Mouse (Mus musculus) right cerebral cortex, adult 2 months (tissue): ENCODE results near the gene Utp14b.

Experiments used
- DNase-seq, 2 experiments: peaks; one replicate each; pipeline ENCODE4 v3.0.0; 2021 to 2022; ENCODE audit warnings: low spot score in 2 of 2

Utp14b gene

DNA sequence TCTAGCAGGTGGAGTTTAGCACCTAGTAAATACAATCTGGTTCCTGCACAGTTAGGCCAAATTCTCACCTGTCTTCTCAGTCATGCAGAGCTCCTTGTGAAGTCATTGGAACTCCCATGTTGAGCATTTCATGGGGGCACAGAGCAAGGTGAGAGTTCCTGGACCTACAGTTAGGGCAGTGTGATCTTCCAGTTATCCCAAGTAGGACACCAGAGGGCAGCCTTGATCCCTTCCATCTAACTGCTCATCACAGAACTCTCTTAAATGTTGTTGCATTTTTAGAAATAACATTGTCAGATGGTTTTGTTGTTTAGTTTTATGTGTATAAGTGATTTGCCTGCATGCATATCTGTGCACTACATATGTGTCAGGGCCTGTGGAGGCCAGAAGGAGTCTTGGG, 29.0 kb downstream of the Utp14b start:
- peak; percentile 31 to 51 for DNase-seq

- DNase-seq: no peak
Observed at GRCm38 (mm10) chr1:78688149-78688548, 30.3 kb downstream of the Utp14b start.

DNA sequence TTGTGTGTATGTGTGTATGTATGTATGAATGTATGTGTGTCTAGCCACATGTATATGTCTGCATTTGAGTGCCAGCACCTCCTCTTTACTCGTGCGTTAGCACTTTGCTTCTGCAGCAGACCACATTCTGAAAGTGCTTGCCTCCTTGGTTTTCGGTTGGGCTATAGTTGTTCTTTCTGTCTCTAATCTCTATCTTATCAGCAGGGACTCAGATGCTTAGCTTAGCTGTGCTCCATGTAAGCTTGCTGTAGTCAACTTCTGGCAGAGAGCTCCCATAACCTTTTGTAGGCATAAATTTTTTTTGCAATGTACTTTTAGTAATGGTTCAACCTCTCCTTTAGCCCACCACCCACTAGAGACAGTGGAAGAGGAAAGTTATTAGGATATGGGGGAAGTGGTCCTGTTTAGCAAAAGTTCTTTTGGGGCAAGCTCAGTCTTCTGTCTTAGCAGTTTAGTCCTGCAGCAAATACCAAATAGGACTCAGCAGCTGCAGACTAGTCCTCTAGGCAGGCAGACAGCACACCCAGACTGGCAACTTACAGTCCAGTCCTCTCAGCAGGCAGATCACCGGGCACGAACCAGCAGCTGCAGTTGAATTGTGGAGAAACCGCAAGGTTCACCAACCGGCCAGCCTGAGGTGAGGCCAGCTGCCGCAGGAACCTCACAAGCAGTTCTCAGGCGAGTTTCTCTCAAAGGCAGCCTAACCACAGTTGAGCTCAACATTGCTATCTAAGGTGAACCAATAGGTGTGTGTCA, 36.8 kb downstream of the Utp14b start:
- DNase-seq: no peak

- no peak for DNase-seq
Observed at GRCm38 (mm10) chr1:78696305-78696704, 38.5 kb downstream of the Utp14b start.

- no peak for DNase-seq
Observed at GRCm38 (mm10) chr1:78696903-78697302, 39.1 kb downstream of the Utp14b start.

GRCm38 (mm10) chr1:78698138-78698537, 40.3 kb downstream of the Utp14b start:
- DNase-seq: no peak

GRCm38 (mm10) chr1:78701740-78702139, 43.9 kb downstream of the Utp14b start:
- DNase-seq: no peak

DNA sequence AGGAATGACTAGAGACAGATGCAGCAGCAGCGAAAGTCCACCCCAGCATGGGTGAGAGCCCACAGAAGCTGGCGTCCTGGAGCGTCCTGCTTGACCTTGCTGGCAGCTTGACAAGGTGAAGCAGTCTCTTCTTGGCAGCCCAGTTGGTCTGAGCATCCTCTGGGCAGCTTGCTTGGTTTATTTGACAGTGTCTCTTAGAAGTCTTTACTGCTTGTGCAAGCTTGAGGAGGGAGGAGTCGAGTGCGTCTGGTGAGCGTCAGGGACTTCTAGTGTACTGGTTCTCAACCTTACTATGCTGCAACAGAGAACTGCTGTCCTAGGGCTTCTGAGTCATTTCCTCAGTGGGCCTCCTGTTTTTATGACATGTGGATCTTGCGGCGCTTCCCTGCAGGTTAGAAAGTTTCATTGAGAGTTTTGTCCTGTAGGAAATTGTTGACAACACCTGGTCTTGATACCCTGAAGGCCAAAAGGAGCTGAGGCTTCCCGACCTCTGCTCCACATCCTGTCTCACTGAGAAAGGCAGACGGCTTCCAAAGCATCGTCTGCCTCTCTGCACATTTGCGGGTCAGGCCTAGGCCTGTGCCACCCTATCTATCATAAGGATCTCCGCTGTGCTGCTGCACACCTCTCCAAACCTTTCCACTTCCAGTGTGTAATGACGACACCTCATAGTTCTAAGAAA, 44.6 kb downstream of the Utp14b start:
- no peak for DNase-seq

- DNase-seq: no peak
Observed at GRCm38 (mm10) chr1:78702964-78703285, 45.1 kb downstream of the Utp14b start.

DNA sequence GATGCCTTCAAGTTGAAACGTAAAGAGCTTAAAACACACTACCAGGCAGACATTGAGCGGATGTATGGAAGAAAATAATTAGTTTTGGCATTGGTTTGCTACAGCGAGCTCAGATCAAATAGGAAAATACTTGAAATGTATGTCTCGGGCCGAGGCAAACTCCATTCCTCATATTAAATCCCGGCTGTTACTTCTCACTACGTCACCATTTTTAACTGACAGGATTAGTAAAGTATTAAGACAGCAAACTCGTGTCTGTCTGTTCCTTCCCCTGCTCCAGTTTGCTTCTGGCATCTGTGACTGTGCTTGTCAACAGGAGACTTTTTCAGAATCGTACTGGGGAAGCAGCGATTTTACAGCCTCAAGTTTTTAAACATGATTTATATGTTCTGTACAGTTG, 48.5 kb downstream of the Utp14b start:
- DNase-seq: no peak

DNA sequence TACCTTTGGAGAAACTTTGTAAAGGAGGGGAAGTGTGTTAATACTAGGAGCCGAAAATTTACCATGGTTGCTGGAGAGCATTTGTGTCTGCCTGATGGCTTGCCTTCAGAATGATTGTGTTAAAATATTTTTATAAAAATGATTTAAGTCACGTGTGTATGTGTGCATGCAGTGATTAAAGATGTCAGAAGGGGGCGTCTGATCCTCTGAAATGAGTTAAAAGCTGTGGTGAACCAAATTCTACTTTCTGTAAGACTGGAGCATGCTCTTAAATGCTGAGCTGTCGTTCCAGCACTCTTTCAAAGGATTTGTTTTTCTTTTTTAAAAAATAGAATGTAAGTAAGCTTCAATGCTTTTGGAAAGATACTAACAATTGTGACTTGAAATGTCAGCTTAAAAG, 49.4 kb downstream of the Utp14b start:
- DNase-seq: peak; percentile 55 to 56

DNA sequence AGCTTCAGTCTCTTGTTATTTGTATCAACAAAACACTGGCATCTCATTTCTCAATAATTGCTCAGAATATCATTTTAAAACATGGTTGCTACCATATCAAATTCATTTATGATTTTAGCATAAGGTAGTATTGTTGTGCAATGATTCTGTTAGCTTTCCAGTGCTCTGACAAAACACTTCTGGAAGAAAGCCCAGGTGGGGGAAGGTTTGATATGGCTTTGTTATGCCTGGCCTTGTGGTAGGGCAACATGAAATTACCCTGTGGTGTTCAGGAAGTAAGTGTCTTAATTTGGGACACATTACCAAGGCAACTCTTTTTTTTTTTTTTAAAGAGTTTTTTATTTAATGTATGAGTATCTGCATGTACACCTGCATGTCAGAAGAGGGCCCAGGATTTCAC, 52.2 kb downstream of the Utp14b start:
- DNase-seq: no peak

- no peak for DNase-seq
Observed at GRCm38 (mm10) chr1:78710613-78711329, 52.9 kb downstream of the Utp14b start.
